Mouse (Mus musculus): ENCODE data around the gene Atp6v0a2.

GRCm38 (mm10) chr5:124598224-124599174 lies 29.9 kb upstream of the Atp6v0a2 start:
- TF ChIP-seq CTCF (IDR thresholded peaks at IDR 0.05; ENCODE audit: extremely low read depth, insufficient read length, insufficient replicate concordance, low read depth, low read length), result no peak
- TF ChIP-seq POLR2A (IDR thresholded peaks at IDR 0.05; ENCODE audit: low read depth, low read length), result no peak

Measured in small intestine, adult 2 months (tissue).